Mouse (Mus musculus): ENCODE data around the gene Nrn1l. TPM values are rescaled to one million over a fixed set of nuclear protein-coding genes. Genes with fewer than 3 reads are reported as not detected.

Nrn1l gene
- total RNA-seq, 2 experiments from 2014 or later, result 0.49 to 1.4 TPM

- no peak for DNase-seq (ENCODE audit: low spot score in 2 of 2)
Measured at GRCm38 (mm10) chr8:105889756-105890465, 3.5 kb upstream of the Nrn1l start.

- DNase-seq (ENCODE audit: low spot score in 2 of 2), result peak in 1 of 2 experiments; percentile 50
Measured at GRCm38 (mm10) chr8:105890870-105891269, 2.5 kb upstream of the Nrn1l start.

GRCm38 (mm10) chr8:105892432-105892831 lies 935 bp upstream of the Nrn1l start:
- no peak for DNase-seq (ENCODE audit: low spot score in 2 of 2)

GRCm38 (mm10) chr8:105897801-105898480 lies 4.6 kb downstream of the Nrn1l start:
- no peak for DNase-seq (ENCODE audit: low spot score in 2 of 2)

GRCm38 (mm10) chr8:105900180-105900940 lies 7.0 kb downstream of the Nrn1l start, which contains the start of gene Pskh1:
Gene Pskh1 (plus strand): TSS chr8:105900441.
- DNase-seq (ENCODE audit: low spot score in 2 of 2), result peak; percentile 88 to 91

GRCm38 (mm10) chr8:105900941-105901616 lies 7.7 kb downstream of the Nrn1l start:
- DNase-seq (ENCODE audit: low spot score in 2 of 2), result no peak

GRCm38 (mm10) chr8:105919390-105919789 lies 26.0 kb downstream of the Nrn1l start:
- no peak for DNase-seq (ENCODE audit: low spot score in 2 of 2)

GRCm38 (mm10) chr8:105925123-105925522 lies 31.8 kb downstream of the Nrn1l start:
- DNase-seq (ENCODE audit: low spot score in 2 of 2), result no peak

- DNase-seq (ENCODE audit: low spot score in 2 of 2), result peak; percentile 77 to 81
Measured at GRCm38 (mm10) chr8:105930602-105931001, 37.2 kb downstream of the Nrn1l start.

GRCm38 (mm10) chr8:105931271-105931670 lies 37.9 kb downstream of the Nrn1l start:
- DNase-seq (ENCODE audit: low spot score in 2 of 2), result no peak

- no peak for DNase-seq (ENCODE audit: low spot score in 2 of 2)
Measured at GRCm38 (mm10) chr8:105932525-105932924, 39.2 kb downstream of the Nrn1l start.

- no peak for DNase-seq (ENCODE audit: low spot score in 2 of 2)
Measured at GRCm38 (mm10) chr8:105933762-105934161, 40.4 kb downstream of the Nrn1l start, which contains the start of gene Ctrl. Gene Ctrl (minus strand): TSS chr8:105933862.

- no peak for DNase-seq (ENCODE audit: low spot score in 2 of 2)
Measured at GRCm38 (mm10) chr8:105935105-105935504, 41.7 kb downstream of the Nrn1l start.

GRCm38 (mm10) chr8:105935863-105936603 lies 42.7 kb downstream of the Nrn1l start:
- DNase-seq (ENCODE audit: low spot score in 2 of 2), result no peak

GRCm38 (mm10) chr8:105936866-105937475 lies 43.6 kb downstream of the Nrn1l start:
- peak; percentile 70 to 86 for DNase-seq (ENCODE audit: low spot score in 2 of 2)

GRCm38 (mm10) chr8:105937496-105938305 lies 44.3 kb downstream of the Nrn1l start:
- peak in 1 of 2 experiments; percentile 24 for DNase-seq (ENCODE audit: low spot score in 2 of 2)

- no peak for DNase-seq (ENCODE audit: low spot score in 2 of 2)
Measured at GRCm38 (mm10) chr8:105938306-105938669, 44.9 kb downstream of the Nrn1l start, which contains the start of gene Psmb10. Gene Psmb10 (minus strand): TSS chr8:105938444.

- no peak for DNase-seq (ENCODE audit: low spot score in 2 of 2)
Measured at GRCm38 (mm10) chr8:105942026-105942425, 48.7 kb downstream of the Nrn1l start.

GRCm38 (mm10) chr8:105942542-105942941 lies 49.2 kb downstream of the Nrn1l start:
- DNase-seq (ENCODE audit: low spot score in 2 of 2), result no peak

Measured in gastrocnemius, postnatal 4 days (tissue).